Mouse (Mus musculus) ovary, postnatal 36 days (tissue): Measurements from ENCODE around the gene Trappc13.

Experiments used
- DNase-seq: peaks from one replicate; pipeline ENCODE4 v3.0.0; 2022; ENCODE audit warnings: low spot score, mixed read lengths

The Trappc13 gene

DNA sequence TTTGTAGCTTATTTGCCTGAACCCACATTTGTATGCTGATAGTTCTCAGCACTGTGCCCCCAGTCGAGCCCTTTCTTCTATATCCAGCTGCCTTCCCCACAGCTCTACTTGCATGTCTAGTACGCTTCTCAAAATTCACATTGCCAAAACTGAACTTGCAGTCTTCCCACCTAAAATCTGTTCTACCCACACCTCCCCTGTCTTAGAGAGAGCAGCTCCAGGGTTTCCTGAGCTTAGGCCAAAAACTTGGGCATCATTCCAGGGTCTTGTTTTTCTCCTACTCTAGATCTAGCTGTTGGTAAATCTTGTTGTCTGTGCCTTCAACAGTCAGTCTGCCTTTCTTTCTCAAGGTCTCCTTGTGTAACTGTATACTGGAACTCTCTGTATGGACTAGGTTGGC lies 63.4 kb downstream of the Trappc13 start:
- DNase-seq = no peak

DNA sequence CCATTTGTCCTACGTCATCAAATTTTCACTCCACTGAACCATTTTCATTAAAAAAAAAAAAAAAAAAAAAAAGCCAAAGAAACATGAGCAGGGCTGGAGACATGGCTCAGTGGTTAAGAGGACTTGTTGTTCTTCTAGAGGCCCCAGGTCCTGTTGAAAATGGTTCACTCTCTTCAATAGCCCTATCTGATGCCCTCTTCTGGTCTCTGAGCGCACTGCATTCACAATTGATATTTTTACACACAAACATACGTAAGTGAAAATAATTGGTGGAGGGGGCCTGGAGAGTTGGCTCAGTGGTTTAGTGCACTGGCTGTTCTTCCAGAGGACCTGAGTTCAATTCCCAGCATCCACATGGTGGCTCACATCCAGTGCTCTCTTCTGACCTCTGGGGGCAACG lies 64.5 kb downstream of the Trappc13 start:
- DNase-seq = no peak

DNA sequence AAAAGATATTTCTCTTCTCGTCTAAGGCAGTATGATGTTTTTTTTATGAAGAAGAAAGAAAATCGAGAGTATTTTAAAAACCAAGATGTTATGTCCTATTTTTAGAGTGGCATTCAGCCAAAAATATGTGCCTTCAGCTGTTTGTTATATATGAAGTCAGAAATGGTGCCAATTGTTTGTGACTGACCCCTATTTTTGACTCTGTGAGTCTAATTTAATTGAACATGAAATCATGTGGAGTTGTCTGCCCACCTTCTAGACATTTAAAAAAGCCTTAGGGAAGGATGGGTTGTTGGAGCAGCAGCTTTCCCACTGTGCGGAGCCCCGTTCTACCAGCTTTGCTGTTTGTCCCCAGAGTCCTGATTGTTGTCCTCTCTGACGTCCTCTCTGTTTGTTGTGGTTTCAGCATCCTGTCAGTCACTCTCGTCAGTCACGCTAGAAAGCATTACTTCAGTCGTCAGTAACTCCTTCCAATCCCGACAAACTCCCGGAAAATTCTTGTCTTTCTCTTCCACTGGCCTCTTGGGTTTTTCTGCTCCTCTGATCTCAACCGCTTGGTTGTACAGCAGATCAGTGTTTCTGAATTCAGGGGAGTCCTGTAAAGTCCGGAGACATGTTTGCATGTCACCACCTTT lies 65.9 kb downstream of the Trappc13 start:
- DNase-seq = no peak

DNA sequence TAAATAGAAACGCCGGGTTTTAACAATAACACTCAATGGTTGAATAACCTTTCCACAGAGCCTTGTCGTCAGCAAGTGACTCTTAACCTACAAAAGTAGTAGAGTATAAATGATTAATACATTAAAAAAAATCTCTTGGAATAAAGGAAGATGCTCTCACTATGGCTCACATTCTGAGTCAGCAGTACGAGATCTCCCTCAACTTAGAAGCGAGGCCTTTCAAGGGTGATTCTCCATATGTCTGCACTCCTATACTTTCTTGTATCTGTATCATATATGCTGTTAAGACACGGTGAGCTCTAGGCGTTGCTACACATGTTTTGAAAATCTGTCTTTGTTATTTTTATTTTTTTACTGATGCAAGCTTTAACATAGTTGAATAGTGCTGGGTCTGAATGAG lies 67.7 kb downstream of the Trappc13 start:
- no peak for DNase-seq

DNA sequence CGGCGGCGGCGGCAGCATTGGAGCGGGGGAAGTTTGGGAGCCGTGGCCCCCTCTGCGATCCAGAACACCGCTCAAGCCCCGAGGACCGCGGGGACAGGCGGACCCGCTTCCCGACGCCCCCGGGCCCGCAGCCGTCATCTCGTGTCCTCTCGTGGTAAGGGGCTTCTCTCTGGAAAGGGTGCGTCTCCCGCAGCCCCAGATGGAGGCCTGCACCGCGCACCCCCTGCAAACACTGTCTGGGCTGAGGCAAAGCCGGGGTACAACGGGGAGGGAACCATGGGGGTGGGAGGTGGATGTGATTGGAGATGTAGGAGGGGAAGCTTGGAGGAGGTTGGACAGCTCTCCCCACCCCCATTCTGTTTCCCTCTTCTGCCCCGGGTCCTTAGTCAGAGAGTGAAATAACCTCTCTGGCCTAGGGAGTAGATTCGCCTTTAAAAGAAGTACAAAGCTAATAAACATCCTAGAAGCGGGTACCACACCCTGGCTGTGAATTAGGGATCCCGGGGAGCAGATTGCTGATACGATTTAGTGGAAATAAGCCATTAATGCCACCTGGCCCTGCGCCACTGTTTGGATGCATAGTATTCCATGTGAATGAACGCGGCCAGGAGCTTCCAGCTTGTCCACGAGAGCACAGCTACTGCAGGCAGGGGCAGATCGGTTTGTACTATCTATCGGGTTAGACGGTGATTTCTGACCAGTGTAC lies 68.3 kb downstream of the Trappc13 start:
- DNase-seq = peak; percentile 41

DNA sequence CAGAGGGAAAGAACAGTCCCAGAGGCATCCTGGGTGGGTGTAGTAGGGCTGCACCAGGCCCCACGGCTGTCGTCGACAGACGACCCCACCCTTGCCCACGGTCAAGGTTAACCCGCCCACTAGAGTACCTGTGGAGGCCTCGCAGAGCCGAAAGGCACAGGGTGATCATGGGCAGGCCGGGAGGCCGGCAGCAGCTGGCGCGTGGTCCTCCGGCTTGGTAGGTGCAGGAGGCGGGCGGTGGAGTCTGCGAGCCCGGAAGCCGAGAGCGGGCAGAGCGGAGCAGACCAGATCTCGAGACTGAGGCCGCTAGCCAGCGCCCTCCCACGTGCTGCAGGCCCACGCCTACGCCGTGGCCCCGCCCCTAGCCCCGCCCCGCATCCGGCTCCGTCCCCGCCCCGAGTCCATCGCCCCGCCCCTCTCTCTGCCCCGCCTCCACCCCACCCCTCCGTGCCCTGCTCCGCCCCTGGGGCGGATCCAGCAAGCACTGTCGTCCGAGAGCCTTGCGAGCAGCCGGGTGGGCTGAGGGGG lies 68.9 kb downstream of the Trappc13 start, which contains the start of the genes Nln and Sgtb:
Gene Nln, minus strand, starts transcription at position 327 of the 528 bp plus-strand sequence.
Gene Sgtb, plus strand, starts transcription at position 454 of the 528 bp plus-strand sequence.
- DNase-seq = peak; percentile 86

DNA sequence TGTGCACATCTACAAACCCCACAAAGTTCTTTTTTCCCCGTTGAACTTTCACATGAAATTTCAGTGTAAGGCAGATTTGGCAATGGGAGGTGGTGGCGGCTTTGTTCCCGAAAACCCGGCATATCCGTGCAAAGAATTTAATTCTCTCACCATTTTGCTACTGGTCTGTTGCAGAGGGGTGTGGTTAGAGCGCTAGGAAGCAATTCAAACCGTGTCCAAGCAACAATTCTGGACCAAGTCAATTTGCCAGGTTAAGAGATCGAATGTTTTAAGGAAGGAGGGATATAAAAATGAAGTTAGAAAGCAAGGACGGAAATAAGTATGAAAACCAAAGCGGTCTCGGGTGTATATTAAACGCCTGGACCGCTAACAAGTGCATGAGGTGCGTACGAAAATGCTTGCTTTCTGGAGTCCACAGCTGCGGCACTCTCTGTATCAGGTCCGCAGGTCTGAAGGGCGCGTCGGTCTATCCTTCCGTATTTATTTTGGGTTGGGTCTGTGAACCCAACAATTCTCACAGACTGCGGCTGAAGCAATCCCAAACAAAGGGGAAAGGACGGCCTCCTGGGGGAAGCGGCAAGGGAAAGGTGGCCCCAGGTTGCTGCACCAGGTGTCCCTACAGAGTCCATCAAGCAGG lies 69.5 kb downstream of the Trappc13 start:
- DNase-seq = no peak

DNA sequence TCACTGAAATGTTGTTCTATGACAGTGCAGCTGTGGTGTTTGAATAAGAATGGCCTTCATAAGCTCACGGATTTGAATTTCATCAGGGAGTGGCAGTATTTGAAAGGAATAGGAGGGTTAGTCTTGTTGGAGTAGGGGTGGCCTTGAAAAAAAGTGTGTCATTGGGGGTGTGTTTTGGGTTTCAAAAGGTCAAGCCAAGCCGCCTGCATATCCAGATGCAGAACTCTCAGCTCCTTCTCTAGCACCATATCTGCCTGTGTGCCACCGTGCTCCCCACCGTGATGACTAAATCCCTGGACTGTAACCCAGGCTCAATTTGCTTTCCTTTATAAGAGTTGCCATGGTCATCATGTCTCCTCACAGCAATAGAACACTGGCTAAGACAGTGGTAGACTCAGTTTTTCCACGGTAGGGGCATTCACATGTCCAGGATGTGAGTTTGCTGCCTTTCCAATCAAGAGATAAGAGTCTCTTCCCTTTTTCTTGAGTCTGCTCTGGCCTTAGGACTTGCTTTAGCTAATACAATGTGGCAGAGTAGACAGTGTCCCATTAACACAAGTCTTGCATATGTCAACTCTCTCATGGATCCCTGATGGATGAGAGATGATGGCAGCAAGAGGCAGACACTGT lies 76.5 kb downstream of the Trappc13 start:
- DNase-seq = no peak

DNA sequence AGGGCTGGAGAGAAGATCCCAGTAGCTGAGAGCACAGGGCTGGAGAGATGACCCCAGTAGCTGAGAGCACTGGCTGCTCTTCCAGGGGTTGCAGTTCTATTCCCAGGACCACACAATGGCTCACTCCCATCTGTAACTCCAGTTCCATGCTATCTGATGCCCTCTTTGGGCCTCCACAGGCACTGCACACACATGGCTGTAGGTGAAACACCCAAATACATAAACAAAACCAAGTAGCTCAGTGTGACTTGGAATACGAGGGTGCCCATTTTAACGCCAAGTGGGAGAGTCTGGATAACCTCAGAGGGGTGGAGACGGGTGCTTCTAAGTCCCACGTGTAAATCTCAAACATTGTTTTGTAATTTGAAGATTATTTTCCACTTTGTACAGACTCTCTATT lies 77.9 kb downstream of the Trappc13 start:
- no peak for DNase-seq

DNA sequence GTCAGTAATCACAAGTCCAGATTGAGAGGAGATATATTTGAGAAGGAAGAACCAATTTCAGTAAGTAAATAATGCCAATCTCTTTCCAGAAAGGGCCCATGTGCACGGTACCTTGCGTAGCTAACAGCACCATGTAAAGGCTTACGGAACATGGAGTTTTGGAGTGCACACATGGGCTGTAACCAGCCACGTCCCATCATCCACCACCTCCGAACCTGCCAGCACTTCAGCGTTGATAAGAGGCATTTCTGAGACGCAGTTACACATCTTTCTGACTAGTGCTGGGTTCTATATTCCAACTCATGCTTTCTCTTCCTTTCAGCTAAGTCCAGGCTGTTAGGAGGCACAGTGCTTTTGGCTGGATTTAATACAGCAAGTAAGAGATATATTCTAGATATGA lies 81.1 kb downstream of the Trappc13 start:
- DNase-seq = no peak

DNA sequence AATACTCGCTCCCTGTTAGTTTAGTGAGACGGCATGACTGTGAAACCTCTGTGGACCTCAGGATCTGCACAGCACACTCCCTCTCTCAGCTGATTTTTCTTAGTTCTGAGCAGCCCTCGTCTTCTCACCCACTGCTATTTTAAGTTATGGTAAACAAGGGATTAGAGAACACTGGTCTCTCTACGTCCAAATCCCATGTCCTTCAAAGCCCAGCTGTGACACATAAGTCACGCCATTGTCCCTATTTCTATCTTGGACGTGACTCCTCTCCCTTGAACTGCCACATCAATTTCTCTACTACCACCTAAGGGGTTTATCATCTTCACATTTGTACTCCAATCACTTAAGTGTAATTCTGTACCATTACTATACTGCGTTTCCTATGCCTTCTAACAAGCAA lies 82.3 kb downstream of the Trappc13 start:
- no peak for DNase-seq

DNA sequence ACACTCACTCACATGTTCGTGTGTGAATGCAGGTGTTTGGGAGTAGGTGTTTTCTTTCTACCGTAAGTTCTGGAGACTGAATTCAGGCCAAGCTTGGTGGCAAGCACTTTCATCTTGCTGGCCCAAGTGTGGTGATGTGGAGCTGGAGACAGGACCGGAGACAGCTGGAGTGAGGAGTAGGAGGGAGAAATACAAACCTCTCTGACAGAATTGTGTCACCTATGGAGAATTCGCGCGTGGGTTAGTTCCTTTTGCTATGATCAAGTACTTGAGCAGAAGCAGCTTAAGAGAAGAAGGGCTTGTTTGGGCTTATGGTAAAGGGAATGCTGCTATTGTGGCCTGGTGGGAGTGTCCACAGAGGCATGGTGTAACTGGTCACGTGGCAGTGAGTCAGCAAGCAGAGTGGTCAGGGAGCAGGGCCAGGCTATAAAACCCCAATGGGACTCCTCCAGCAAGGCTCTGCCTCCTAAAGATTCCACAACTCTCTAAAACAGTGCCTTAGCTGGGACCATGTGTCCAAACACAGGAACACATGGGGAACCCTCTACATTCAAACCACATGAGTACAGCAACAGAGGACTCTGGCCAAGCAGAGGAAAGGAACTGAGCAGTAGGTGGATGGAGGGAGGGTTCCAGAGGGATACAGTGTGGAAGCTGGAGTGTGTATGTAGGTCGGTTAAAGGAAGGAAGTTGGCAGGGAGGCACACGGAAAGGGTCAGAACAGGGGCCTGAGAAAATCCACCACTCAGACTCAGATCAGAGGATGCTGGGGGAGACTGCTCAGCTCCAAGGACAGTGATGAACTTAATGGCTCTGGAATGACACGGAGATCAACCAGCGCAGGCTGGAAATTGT lies 83.5 kb downstream of the Trappc13 start:
- DNase-seq = no peak
